Mouse (Mus musculus): Measurements from ENCODE around the gene Fam131c. TPM values are rescaled to one million over a fixed set of nuclear protein-coding genes. Genes with fewer than 3 reads are reported as not detected.
A peak's percentile ranks its signal among the peaks of the same experiment; 100 is the strongest.

The Fam131c gene
- total RNA-seq, 2 experiments from 2014 or later: 0.16 to 0.31 TPM

GRCm38 (mm10) chr4:141406516-141407299 lies 38.7 kb downstream of the Fam131c start:
- DNase-seq (ENCODE audit: low spot score): peak; percentile 73

DNA sequence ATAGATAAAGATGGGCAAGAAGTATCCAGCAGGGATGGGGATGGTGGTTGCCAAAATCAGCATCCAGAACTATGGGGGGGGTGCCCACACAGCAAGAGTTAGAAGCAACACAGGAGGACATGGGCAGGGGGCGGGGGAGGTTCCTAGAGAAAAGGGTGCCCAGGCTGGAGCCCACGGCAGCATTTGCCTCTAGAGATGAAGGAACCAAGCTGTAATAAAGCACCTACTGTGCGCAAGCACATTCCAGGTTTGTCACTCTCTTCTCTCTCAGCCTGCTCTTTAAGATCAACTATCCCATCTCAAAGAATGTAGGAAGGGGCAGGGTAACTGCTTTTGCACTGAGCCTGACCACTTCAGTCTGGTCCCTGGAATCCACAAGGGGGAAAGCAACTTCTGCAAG lies 40.6 kb downstream of the Fam131c start:
- no peak for DNase-seq (ENCODE audit: low spot score)

- no peak for DNase-seq (ENCODE audit: low spot score)
These were observed 43.5 kb downstream of the Fam131c start for GRCm38 (mm10) chr4:141411430-141411992.

- no peak for DNase-seq (ENCODE audit: low spot score)
These were observed 47.9 kb downstream of the Fam131c start, which contains the start of gene Clcnkb for GRCm38 (mm10) chr4:141415924-141416323. TSS of gene Clcnkb (minus strand) at chr4:141416014.

- DNase-seq (ENCODE audit: low spot score): no peak
These were observed 51.6 kb downstream of the Fam131c start for GRCm38 (mm10) chr4:141419398-141420191.

- DNase-seq (ENCODE audit: low spot score): no peak
These were observed 52.3 kb downstream of the Fam131c start, which contains the start of gene Hspb7 for GRCm38 (mm10) chr4:141420192-141420829. TSS of gene Hspb7 (plus strand) at chr4:141420779.

DNA sequence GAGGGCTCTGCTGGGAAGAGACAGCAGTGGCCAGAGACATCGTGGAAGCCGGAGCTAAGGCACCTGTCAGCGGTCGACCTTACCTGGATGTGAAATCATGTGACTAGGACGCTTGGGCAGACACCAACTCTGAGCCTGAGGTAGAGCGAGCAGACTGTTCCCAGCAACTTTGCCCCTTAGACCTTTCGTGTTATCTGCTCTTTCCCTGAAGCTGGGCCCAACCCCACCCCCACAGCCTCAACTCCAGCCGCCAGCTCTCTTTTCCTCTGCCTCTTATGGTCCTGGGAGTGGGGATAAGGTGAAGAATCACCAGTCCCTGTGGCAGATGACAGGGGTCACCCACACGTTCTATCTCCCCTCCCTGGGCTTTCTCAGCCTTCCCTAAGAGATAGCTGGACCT lies 52.9 kb downstream of the Fam131c start:
- no peak for DNase-seq (ENCODE audit: low spot score)

GRCm38 (mm10) chr4:141421423-141421822 lies 53.4 kb downstream of the Fam131c start:
- DNase-seq (ENCODE audit: low spot score): peak; percentile 82

GRCm38 (mm10) chr4:141422841-141423240 lies 54.8 kb downstream of the Fam131c start:
- DNase-seq (ENCODE audit: low spot score): no peak

DNA sequence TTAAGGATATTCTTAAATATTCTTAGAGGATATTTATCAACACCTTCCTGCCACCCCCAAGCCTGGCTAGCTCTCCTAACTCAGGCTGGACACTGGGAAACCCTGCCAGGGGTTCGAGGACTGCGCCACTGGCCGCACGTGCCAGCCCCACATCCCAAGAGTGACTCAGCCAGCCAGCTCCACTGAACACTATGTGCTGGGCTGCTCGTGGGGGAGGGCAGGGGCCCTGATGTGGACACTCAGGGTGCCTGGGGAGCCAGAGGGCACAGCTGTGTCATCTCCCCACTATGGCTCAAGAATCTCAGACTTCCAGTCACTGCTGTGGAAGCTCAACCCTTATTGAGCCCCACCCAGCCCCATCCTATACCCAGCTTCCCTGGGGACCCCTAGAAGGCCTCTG lies 55.3 kb downstream of the Fam131c start:
- DNase-seq (ENCODE audit: low spot score): peak; percentile 54

DNA sequence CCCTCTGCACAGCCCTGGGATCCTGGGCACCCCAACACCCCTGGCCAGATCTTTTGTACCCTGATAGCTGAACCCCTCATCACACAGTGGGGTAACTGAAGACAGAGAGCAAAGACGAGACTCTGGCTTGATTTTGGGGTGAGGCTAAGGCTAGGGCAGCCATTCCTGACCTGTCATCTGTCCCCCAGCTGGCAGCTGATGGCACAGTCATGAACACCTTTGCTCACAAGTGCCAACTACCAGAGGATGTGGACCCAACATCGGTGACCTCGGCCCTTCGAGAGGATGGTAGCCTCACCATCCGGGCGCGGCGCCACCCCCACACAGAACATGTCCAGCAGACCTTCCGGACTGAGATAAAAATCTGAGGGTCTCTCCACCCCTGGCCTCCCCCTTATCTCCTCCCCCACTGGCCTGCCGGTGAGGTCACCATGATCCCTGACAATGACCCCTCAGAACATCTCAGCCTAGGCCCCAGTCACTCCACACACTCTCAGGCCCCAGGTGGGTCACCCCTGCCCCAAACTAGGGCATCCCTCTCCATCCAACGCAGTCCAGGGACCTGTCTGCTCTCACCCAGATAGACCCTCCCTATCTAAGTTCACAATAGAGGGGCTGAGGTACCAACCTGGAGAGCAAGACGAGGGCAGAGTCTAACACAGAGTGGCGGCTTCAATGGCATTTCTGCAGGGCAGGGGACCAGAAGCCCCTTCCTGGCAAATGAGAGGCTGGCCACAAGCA lies 55.8 kb downstream of the Fam131c start:
- no peak for DNase-seq (ENCODE audit: low spot score)

GRCm38 (mm10) chr4:141425484-141426479 lies 57.8 kb downstream of the Fam131c start:
- DNase-seq (ENCODE audit: low spot score): peak; percentile 78

DNA sequence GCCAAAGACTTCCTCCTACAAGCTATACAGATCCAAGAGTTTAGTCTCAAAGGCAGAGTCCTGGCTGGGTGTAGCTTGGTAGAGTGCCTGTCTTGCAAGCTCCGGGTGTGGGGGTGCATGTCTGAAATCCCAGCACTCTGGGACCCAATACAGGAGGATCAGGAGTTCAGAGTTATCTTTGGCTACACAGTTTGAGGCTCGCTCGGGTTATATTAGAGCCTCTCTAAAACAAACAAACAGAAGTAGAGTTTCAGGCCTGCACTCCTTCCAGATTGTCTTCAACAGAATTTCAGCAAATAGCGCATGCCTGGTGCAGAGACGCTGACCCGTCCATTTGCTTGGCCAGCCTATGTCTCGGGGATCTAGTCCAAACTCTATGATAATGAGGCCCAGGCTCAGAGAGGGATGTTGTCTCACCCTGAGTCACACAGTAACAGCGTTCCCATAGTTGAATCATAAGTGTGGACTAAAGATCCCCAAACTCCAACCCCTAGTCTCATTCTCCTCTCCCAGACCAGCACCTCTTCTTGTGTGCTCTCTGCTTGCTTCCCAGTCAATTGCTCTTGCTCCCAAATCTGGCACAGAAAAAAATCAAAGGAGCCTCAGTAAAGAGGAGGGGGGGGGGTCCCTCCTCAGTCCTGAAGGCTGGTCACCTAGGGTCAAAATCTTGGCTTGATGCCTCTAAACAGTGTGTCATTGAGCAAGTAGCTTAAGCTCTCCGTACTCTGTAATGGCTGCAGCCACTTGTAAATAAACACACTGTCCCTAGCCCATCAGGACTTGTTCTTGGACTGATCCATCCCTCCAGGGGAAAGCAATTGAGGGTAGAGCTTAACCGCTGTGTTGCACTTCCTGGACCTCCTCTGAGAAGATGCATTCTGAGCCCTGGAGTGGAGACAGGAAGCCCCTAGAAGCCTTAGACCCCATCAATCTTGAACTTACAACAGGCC lies 59.1 kb downstream of the Fam131c start:
- DNase-seq (ENCODE audit: low spot score): no peak

- no peak for DNase-seq (ENCODE audit: low spot score)
These were observed 59.9 kb downstream of the Fam131c start for GRCm38 (mm10) chr4:141427921-141428320.

GRCm38 (mm10) chr4:141429381-141429780 lies 61.4 kb downstream of the Fam131c start:
- DNase-seq (ENCODE audit: low spot score): peak; percentile 16

DNA sequence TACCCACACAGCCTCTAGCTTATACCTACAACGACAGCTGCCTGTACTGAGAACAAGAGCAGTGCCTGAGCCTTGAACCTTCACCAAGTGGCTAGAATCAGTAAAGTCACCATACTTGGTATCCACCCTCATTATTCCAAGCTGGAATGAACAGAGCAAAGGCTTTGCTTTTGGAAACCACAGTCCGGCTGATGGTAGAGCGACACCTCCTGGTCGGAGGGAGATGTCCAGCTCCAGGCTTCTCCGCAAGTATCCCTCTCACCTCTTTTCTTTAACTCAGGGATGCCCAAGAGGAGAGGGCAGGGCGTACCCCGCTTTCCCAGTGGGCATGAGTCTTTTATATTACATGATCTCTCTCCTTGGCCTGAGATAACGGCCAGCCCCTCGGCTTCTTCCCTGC lies 61.8 kb downstream of the Fam131c start:
- peak; percentile 52 for DNase-seq (ENCODE audit: low spot score)

- DNase-seq (ENCODE audit: low spot score): peak; percentile 81
These were observed 63.0 kb downstream of the Fam131c start for GRCm38 (mm10) chr4:141430997-141431396.

DNA sequence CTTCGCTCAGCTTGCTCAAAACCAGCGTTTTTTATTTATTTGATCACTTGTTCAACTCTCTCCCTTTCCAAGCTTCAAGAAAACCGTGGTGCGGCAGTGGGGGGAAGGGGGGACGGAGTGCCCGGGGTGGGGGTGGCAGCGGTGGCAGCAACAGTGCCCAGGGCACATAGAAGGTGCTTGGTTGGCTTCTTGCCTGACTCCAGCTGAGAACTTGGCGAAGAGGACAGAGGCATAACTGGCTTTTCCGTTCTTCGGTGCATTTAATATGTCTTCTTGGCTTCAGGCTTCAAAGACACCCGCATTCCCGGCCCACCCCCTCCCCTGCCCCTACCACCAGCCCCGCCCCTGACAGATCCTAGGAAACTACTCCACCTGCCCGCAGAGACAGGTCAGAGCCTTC lies 64.6 kb downstream of the Fam131c start:
- no peak for DNase-seq (ENCODE audit: low spot score)

DNA sequence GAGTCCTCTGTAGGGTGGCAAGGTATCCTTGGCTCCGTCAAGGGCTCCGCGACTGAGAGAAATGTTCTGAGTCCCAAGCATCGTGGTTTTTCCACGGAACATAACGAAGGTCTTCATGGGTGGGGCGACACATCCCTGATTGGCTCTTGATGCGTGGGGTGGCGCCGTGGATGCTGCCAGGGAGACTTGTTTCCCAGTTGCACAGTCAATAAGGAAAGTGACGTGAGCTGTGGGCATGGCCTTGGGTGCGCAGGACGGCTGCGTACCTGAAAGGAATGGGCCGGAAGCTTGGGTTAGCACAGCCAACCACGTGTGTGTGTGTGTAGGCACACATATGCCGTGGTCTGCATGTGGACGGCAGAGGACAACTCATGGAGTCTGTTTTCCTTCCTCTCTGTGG lies 65.2 kb downstream of the Fam131c start:
- DNase-seq (ENCODE audit: low spot score): no peak

All from gastrocnemius, adult 18-20 months (tissue).